Mouse (Mus musculus): ENCODE measurements around the gene Celf2. TPM values are rescaled to one million over a fixed set of nuclear protein-coding genes. Genes with fewer than 3 reads are reported as not detected.

Gene Celf2
- polyA plus RNA-seq, 1 experiment from 2014 or later = 131 TPM

DNA sequence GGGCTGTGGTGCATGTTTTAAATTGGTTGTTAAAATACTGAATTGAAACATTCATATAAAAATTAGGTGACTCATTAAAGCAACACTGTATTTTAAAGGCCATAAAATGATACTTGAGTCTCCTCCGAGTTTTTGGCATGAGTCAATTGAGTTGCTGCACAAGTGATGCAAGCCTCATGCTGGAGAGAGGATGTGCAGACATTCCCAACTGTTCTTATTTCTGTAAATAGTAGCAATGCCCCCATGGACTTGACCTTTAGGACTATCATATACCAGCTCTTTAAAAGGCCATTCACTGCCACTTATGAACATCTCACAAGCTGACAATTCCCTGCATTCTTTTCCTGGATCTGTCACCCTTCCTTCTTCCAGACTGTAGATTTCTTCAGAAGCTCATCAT lies 10.1 kb upstream of the Celf2 start:
- H3K9me3 ChIP-seq = no peaks in the 10 kb centered on the region
- H3K4me1 ChIP-seq = no peaks in the 10 kb centered on the region
- H3K27ac ChIP-seq (replicated peaks) = no peak overlapping the region
- no peaks in the 10 kb centered on the region for H3K36me3 ChIP-seq
- no peak for ATAC-seq (ENCODE audit: low FRiP score, low read depth)
- no peak overlapping the region for H3K4me2 ChIP-seq (replicated peaks)
- H3K27me3 ChIP-seq = no peaks in the 10 kb centered on the region
- H3K9ac ChIP-seq (replicated peaks) = no peak overlapping the region
- WGBS = 97% methylated on average over 1 of the region's 1 CpGs
- no peak overlapping the region for H3K4me3 ChIP-seq

DNA sequence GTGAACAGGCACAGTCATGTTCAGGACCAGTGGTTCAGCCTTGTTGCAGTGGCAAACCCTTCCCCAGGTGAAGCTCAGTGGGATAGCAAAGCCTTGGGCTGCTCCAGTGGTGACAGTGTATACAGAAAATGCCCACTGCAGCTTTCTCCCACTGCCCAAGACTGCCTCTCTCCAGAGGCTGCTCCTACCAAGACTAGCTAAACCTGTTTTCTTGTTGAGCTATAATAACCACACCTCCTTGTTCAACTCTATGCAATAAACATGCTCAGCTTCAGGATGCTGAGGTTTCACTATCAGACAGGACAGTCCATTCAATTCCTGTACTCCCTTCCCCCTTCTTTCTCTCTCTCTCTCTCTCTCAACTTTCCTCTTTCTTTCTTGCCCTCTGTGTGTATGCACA lies 15.9 kb downstream of the Celf2 start:
- no peak overlapping the region for H3K9ac ChIP-seq (replicated peaks)
- ATAC-seq (ENCODE audit: low FRiP score, low read depth) = no peak
- no peak overlapping the region for H3K27ac ChIP-seq (replicated peaks)
- no peaks in the 10 kb centered on the region for H3K4me1 ChIP-seq
- H3K36me3 ChIP-seq = no peaks in the 10 kb centered on the region
- H3K9me3 ChIP-seq = no peaks in the 10 kb centered on the region
- no peak overlapping the region for H3K4me2 ChIP-seq (replicated peaks)
- H3K4me3 ChIP-seq = no peak overlapping the region
- no peaks in the 10 kb centered on the region for H3K27me3 ChIP-seq

DNA sequence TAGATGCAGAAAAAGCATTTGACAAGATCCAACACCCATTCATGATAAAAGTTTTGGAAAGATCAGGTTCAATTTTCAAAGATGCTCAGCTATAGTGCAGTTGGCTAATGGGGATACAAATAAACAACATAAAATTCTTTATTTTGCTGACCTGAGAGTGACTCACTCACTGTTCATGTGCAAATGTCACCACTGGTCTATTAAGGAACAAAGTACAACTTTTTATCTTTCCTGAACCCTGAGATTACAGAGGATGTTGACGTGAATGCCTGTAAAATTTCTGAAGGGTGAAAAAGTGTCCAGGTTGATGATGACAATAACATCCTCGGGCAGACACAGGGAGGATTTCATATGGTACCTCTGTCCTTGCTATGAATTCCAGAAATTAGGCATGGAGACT lies 24.4 kb downstream of the Celf2 start:
- WGBS = 75% methylated on average over 2 of the region's 2 CpGs
- Histone ChIP-seq H3K27me3 (no peaks in the 10 kb centered on the region), H3K27ac (replicated peaks) (no peak overlapping the region), H3K4me3 (no peak overlapping the region), H3K9ac (replicated peaks) (no peak overlapping the region), H3K9me3 (no peaks in the 10 kb centered on the region), H3K4me1 (no peaks in the 10 kb centered on the region), H3K36me3 (no peaks in the 10 kb centered on the region), H3K4me2 (replicated peaks) (no peak overlapping the region)
- no peak for ATAC-seq (ENCODE audit: low FRiP score, low read depth)

- Histone ChIP-seq H3K27me3 (no peaks in the 10 kb centered on the region), H3K4me2 (replicated peaks) (no peak overlapping the region), H3K4me3 (no peak overlapping the region), H3K9ac (replicated peaks) (no peak overlapping the region), H3K4me1 (no peaks in the 10 kb centered on the region), H3K9me3 (no peaks in the 10 kb centered on the region), H3K36me3 (no peaks in the 10 kb centered on the region), H3K27ac (replicated peaks) (no peak overlapping the region)
- WGBS = 80% methylated on average over 4 of the region's 4 CpGs
- no peak for ATAC-seq (ENCODE audit: low FRiP score, low read depth)
Measured at GRCm38 (mm10) chr2:7482062-7482461, 27.3 kb downstream of the Celf2 start.

GRCm38 (mm10) chr2:7460329-7461056 lies 48.9 kb downstream of the Celf2 start:
- H3K36me3 ChIP-seq = no peaks in the 10 kb centered on the region
- H3K27ac ChIP-seq (replicated peaks) = no peak overlapping the region
- no peaks in the 10 kb centered on the region for H3K27me3 ChIP-seq
- H3K9me3 ChIP-seq = no peaks in the 10 kb centered on the region
- no peak for ATAC-seq (ENCODE audit: low FRiP score, low read depth)
- no peak overlapping the region for H3K4me2 ChIP-seq (replicated peaks)
- no peak overlapping the region for H3K4me3 ChIP-seq
- H3K9ac ChIP-seq (replicated peaks) = no peak overlapping the region
- H3K4me1 ChIP-seq = no peaks in the 10 kb centered on the region
- 75% methylated on average over 5 of the region's 5 CpGs for WGBS

DNA sequence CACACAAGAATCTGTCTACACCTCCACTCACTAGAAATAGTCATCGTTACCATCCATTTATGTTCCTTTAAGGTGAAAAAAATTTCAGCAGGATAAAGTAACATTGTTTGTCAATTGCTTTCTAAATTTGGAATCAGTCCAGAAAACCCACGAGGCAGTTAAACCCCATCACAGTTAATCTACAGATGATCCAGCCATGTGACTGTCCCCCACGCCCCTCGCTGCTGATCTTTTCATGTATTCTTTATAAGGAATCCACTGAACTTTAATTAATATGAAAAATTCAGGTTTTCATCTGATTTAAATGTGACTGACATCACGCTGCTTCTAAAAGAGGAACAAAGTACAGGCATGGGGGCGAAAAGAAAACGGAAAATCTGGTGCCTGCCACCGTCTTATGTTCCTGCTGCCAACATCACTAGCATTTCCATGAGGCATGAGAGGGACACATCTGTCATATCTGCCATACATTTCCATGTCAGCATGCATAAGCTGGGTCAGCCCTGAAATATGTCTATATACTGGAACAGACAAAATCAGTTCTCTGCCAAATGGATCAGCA lies 70.6 kb downstream of the Celf2 start:
- H3K27me3 ChIP-seq = no peaks in the 10 kb centered on the region
- H3K27ac ChIP-seq (replicated peaks) = no peak overlapping the region
- no peak overlapping the region for H3K9ac ChIP-seq (replicated peaks)
- ATAC-seq (ENCODE audit: low FRiP score, low read depth) = no peak
- no peaks in the 10 kb centered on the region for H3K4me1 ChIP-seq
- H3K4me2 ChIP-seq (replicated peaks) = no peak overlapping the region
- no peak overlapping the region for H3K4me3 ChIP-seq
- H3K9me3 ChIP-seq = no peaks in the 10 kb centered on the region
- 80% methylated on average over 8 of the region's 8 CpGs for WGBS
- H3K36me3 ChIP-seq = no peaks in the 10 kb centered on the region

DNA sequence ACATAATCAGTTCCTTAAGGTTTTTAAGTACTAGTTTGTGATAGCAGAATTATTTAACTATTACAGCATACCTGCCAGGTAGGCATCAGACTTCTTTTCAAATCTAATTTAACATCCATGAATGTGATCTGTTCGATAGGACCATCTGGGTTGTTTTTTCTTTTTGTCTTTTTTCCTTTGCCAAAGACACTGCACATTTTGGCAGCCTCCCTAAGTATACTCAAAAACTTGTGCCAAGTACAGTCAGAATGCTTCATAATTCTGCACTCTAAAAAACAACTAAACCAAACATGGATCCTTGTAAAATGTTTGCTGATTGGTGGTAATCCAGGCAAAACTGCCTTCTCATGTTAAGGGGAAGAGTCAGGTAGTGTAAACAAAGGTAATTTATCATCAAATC lies 82.9 kb downstream of the Celf2 start:
- H3K27me3 ChIP-seq = no peaks in the 10 kb centered on the region
- no peak overlapping the region for H3K9ac ChIP-seq (replicated peaks)
- H3K4me3 ChIP-seq = no peak overlapping the region
- no peaks in the 10 kb centered on the region for H3K36me3 ChIP-seq
- no peaks in the 10 kb centered on the region for H3K4me1 ChIP-seq
- H3K9me3 ChIP-seq = no peaks in the 10 kb centered on the region
- H3K27ac ChIP-seq (replicated peaks) = no peak overlapping the region
- no peak for ATAC-seq (ENCODE audit: low FRiP score, low read depth)
- WGBS = 86% methylated on average over 1 of the region's 1 CpGs
- H3K4me2 ChIP-seq (replicated peaks) = no peak overlapping the region

DNA sequence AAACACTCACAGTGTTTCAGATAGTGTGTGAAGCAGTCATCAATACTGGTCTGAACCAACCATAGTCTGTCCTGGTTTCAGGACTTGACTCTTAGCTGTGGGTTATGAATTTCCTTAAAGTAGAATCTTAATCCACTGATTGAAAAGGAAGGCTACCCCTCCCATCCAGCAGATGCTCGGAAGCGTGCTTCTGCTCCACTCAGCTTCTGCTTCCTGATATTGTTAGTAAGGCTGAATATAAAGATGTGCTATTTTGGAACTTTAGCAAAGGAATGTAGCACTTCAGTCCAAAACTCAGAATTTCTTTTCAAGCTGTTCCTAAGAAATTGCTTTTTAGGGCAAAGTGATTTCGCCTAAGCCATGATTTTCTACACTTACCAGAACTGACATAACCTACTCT lies 108.8 kb downstream of the Celf2 start:
- H3K4me1 ChIP-seq = peaks cover 2% of the 10 kb centered on the region; the same call in 1 of the 2 replicates
- no peaks in the 10 kb centered on the region for H3K36me3 ChIP-seq
- H3K4me2 ChIP-seq (replicated peaks) = no peak overlapping the region
- no peak overlapping the region for H3K27ac ChIP-seq (replicated peaks)
- WGBS = 79% methylated on average over 3 of the region's 3 CpGs
- no peak overlapping the region for H3K4me3 ChIP-seq
- no peak for ATAC-seq (ENCODE audit: low FRiP score, low read depth)
- H3K9ac ChIP-seq (replicated peaks) = no peak overlapping the region
- no peaks in the 10 kb centered on the region for H3K9me3 ChIP-seq
- H3K27me3 ChIP-seq = no peaks in the 10 kb centered on the region

DNA sequence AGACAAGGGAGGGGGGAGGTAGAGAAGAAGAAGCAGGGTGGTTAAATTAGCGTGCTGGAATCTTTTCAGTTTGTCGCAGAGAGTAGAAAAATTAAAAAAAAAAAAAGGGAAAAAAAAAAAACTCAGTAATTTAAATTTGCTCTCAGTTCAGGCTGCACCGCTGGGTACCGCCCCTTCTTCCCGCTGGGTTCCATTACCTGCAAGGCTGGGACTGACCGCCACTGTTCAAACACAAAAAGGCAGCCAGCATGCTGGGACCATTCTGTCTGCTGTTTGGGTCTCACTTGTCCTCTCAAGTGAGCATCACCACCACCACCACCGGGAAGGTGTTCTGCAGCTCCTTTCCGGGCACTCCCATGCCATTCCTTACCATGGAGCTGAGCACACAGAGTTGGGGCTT lies 113.4 kb downstream of the Celf2 start:
- Histone ChIP-seq H3K4me1 (peaks cover 2% of the 10 kb centered on the region; the same call in 1 of the 2 replicates), H3K9me3 (no peaks in the 10 kb centered on the region), H3K27me3 (no peaks in the 10 kb centered on the region), H3K4me3 (peak overlapping the region; percentile 19; the same call in 1 of the 2 replicates), H3K9ac (replicated peaks) (no peak overlapping the region), H3K27ac (replicated peaks) (no peak overlapping the region), H3K4me2 (replicated peaks) (peak overlapping the region; percentile 42), H3K36me3 (no peaks in the 10 kb centered on the region)
- WGBS = 23% methylated on average over 8 of the region's 8 CpGs
- peak; percentile 72 for ATAC-seq (ENCODE audit: low FRiP score, low read depth)

DNA sequence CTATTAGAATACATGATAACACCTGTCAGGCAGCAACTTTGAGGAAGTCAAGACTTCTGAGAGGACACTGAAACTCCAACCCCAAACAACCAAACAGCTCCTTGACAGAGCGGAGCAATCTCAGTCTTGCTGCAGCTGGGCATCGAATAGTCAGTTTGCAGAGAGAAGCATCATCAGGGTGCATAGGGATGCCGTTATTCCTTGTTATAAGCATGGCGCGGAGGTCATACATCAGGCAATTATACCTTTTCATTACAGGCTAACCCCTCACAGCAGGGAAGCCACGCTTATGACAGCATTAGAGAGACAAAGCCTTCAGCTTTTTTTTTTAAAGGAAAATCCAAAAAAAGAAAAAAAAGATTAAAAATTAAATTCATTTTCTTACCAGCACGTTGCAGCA lies 113.9 kb downstream of the Celf2 start:
- Histone ChIP-seq H3K36me3 (no peaks in the 10 kb centered on the region), H3K9ac (replicated peaks) (no peak overlapping the region), H3K27me3 (no peaks in the 10 kb centered on the region), H3K4me3 (peak overlapping the region; percentile 19; the same call in 1 of the 2 replicates), H3K4me2 (replicated peaks) (peak overlapping the region; percentile 42), H3K27ac (replicated peaks) (no peak overlapping the region), H3K4me1 (peaks cover 2% of the 10 kb centered on the region; the same call in 1 of the 2 replicates), H3K9me3 (no peaks in the 10 kb centered on the region)
- 0 out of 2 replicates have a peak, but pooled peaks have one; percentile 60 for ATAC-seq (ENCODE audit: low FRiP score, low read depth)
- WGBS = 33% methylated on average over 7 of the region's 7 CpGs

- no peak overlapping the region for H3K4me2 ChIP-seq (replicated peaks)
- no peak for ATAC-seq (ENCODE audit: low FRiP score, low read depth)
- H3K4me3 ChIP-seq = no peak overlapping the region
- no peaks in the 10 kb centered on the region for H3K27me3 ChIP-seq
- no peaks in the 10 kb centered on the region for H3K9me3 ChIP-seq
- no peak overlapping the region for H3K27ac ChIP-seq (replicated peaks)
- H3K9ac ChIP-seq (replicated peaks) = no peak overlapping the region
- WGBS = 80% methylated on average over 2 of the region's 2 CpGs
- peaks cover 2% of the 10 kb centered on the region; the same call in 1 of the 2 replicates for H3K4me1 ChIP-seq
- H3K36me3 ChIP-seq = no peaks in the 10 kb centered on the region
Measured at GRCm38 (mm10) chr2:7392500-7392899, 116.9 kb downstream of the Celf2 start.

- no peak overlapping the region for H3K4me2 ChIP-seq (replicated peaks)
- no peaks in the 10 kb centered on the region for H3K27me3 ChIP-seq
- no peaks in the 10 kb centered on the region for H3K36me3 ChIP-seq
- H3K9ac ChIP-seq (replicated peaks) = no peak overlapping the region
- WGBS = 87% methylated on average over 5 of the region's 5 CpGs
- no peak overlapping the region for H3K4me3 ChIP-seq
- H3K9me3 ChIP-seq = no peaks in the 10 kb centered on the region
- no peaks in the 10 kb centered on the region for H3K4me1 ChIP-seq
- no peak overlapping the region for H3K27ac ChIP-seq (replicated peaks)
- no peak for ATAC-seq (ENCODE audit: low FRiP score, low read depth)
Measured at GRCm38 (mm10) chr2:7389264-7389663, 120.1 kb downstream of the Celf2 start.

Data from midbrain, embryonic 12.5 days (tissue).